Mouse (Mus musculus) bone marrow macrophage, adult 2 months (primary cell): ENCODE data around the gene Fam172a.

Experiments used
- CTCF ChIP-seq: IDR thresholded peaks from 2 replicates; pipeline ENCODE4 v1.5.1; 2012; ENCODE audit warnings: low read depth, mild to moderate bottlenecking, low read length, moderate library complexity
- POLR2A ChIP-seq: IDR thresholded peaks from 2 replicates; pipeline ENCODE4 v1.6.1; 2012; ENCODE audit warnings: mild to moderate bottlenecking, low read depth, low read length, borderline replicate concordance

GRCm38 (mm10) chr13:77991189-77991886, 289.5 kb downstream of the Fam172a start:
- no peak for TF ChIP-seq CTCF
- TF ChIP-seq POLR2A, result no peak
